Mouse (Mus musculus): Measurements from ENCODE around the gene Ivd. TPM values are rescaled to one million over a fixed set of nuclear protein-coding genes. Genes with fewer than 3 reads are reported as not detected.
A peak's percentile ranks its signal among the peaks of the same experiment; 100 is the strongest.

Gene Ivd
- polyA plus RNA-seq, 1 experiment from 2014 or later = 50.3 TPM

- H3K36me3 ChIP-seq (ENCODE audit: control insufficient read depth, insufficient read depth) = peaks cover 7% of the 10 kb centered on the region; the same call in 1 of the 2 replicates
- 80% methylated on average over 5 of the region's 5 CpGs for WGBS (ENCODE audit: insufficient replicate concordance)
- no peak overlapping the region for H3K27ac ChIP-seq (ENCODE audit: low read length)
- no peak overlapping the region for H3K4me2 ChIP-seq (ENCODE audit: low read depth, low read length)
- no peaks in the 10 kb centered on the region for H3K4me1 ChIP-seq (ENCODE audit: control insufficient read depth, low read depth, low read length)
- no peak overlapping the region for H3K9ac ChIP-seq (ENCODE audit: low read depth, low read length)
- H3K27me3 ChIP-seq (ENCODE audit: control insufficient read depth, insufficient read depth, low read depth, low read length) = no peaks in the 10 kb centered on the region
- H3K4me3 ChIP-seq (ENCODE audit: low read depth, low read length) = no peak overlapping the region
- no peaks in the 10 kb centered on the region for H3K9me3 ChIP-seq (replicated peaks; ENCODE audit: control insufficient read depth, low read length)
- no peak for ATAC-seq (ENCODE audit: low read depth)
Observed at GRCm38 (mm10) chr2:118873018-118873417, 11.3 kb downstream of the Ivd start.

- H3K4me1 ChIP-seq (ENCODE audit: control insufficient read depth, low read depth, low read length) = no peaks in the 10 kb centered on the region
- no peak overlapping the region for H3K9ac ChIP-seq (ENCODE audit: low read depth, low read length)
- H3K4me3 ChIP-seq (ENCODE audit: low read depth, low read length) = no peak overlapping the region
- no peak overlapping the region for H3K4me2 ChIP-seq (ENCODE audit: low read depth, low read length)
- H3K9me3 ChIP-seq (replicated peaks; ENCODE audit: control insufficient read depth, low read length) = no peaks in the 10 kb centered on the region
- H3K27me3 ChIP-seq (ENCODE audit: control insufficient read depth, insufficient read depth, low read depth, low read length) = no peaks in the 10 kb centered on the region
- 76% methylated on average over 6 of the region's 6 CpGs for WGBS (ENCODE audit: insufficient replicate concordance)
- no peak overlapping the region for H3K27ac ChIP-seq (ENCODE audit: low read length)
- no peak for ATAC-seq (ENCODE audit: low read depth)
- peaks cover 7% of the 10 kb centered on the region; the same call in 1 of the 2 replicates for H3K36me3 ChIP-seq (ENCODE audit: control insufficient read depth, insufficient read depth)
Observed at GRCm38 (mm10) chr2:118873890-118874430, 12.2 kb downstream of the Ivd start.

GRCm38 (mm10) chr2:118875316-118875715, 13.6 kb downstream of the Ivd start:
- H3K36me3 ChIP-seq (ENCODE audit: control insufficient read depth, insufficient read depth) = peaks cover 7% of the 10 kb centered on the region; the same call in 1 of the 2 replicates
- no peaks in the 10 kb centered on the region for H3K9me3 ChIP-seq (replicated peaks; ENCODE audit: control insufficient read depth, low read length)
- H3K9ac ChIP-seq (ENCODE audit: low read depth, low read length) = no peak overlapping the region
- H3K4me3 ChIP-seq (ENCODE audit: low read depth, low read length) = no peak overlapping the region
- no peaks in the 10 kb centered on the region for H3K27me3 ChIP-seq (ENCODE audit: control insufficient read depth, insufficient read depth, low read depth, low read length)
- 72% methylated on average over 8 of the region's 8 CpGs for WGBS (ENCODE audit: insufficient replicate concordance)
- ATAC-seq (ENCODE audit: low read depth) = no peak
- H3K27ac ChIP-seq (ENCODE audit: low read length) = no peak overlapping the region
- H3K4me2 ChIP-seq (ENCODE audit: low read depth, low read length) = no peak overlapping the region
- no peaks in the 10 kb centered on the region for H3K4me1 ChIP-seq (ENCODE audit: control insufficient read depth, low read depth, low read length)

GRCm38 (mm10) chr2:118876453-118876852, 14.7 kb downstream of the Ivd start:
- H3K36me3 ChIP-seq (ENCODE audit: control insufficient read depth, insufficient read depth) = peaks cover 7% of the 10 kb centered on the region; the same call in 1 of the 2 replicates
- H3K4me2 ChIP-seq (ENCODE audit: low read depth, low read length) = no peak overlapping the region
- H3K27me3 ChIP-seq (ENCODE audit: control insufficient read depth, insufficient read depth, low read depth, low read length) = no peaks in the 10 kb centered on the region
- WGBS (ENCODE audit: insufficient replicate concordance) = 82% methylated on average over 9 of the region's 9 CpGs
- no peak for ATAC-seq (ENCODE audit: low read depth)
- no peak overlapping the region for H3K9ac ChIP-seq (ENCODE audit: low read depth, low read length)
- no peak overlapping the region for H3K27ac ChIP-seq (ENCODE audit: low read length)
- H3K4me3 ChIP-seq (ENCODE audit: low read depth, low read length) = no peak overlapping the region
- no peaks in the 10 kb centered on the region for H3K9me3 ChIP-seq (replicated peaks; ENCODE audit: control insufficient read depth, low read length)
- no peaks in the 10 kb centered on the region for H3K4me1 ChIP-seq (ENCODE audit: control insufficient read depth, low read depth, low read length)

- no peak overlapping the region for H3K4me2 ChIP-seq (ENCODE audit: low read depth, low read length)
- H3K27ac ChIP-seq (ENCODE audit: low read length) = no peak overlapping the region
- H3K36me3 ChIP-seq (ENCODE audit: control insufficient read depth, insufficient read depth) = peaks cover 7% of the 10 kb centered on the region; the same call in 1 of the 2 replicates
- peaks cover 5% of the 10 kb centered on the region for H3K4me1 ChIP-seq (ENCODE audit: control insufficient read depth, low read depth, low read length)
- no peaks in the 10 kb centered on the region; the same call in 1 of the 2 replicates for H3K27me3 ChIP-seq (ENCODE audit: control insufficient read depth, insufficient read depth, low read depth, low read length)
- 68% methylated on average over 4 of the region's 4 CpGs for WGBS (ENCODE audit: insufficient replicate concordance)
- no peak overlapping the region for H3K4me3 ChIP-seq (ENCODE audit: low read depth, low read length)
- H3K9ac ChIP-seq (ENCODE audit: low read depth, low read length) = no peak overlapping the region
- H3K9me3 ChIP-seq (replicated peaks; ENCODE audit: control insufficient read depth, low read length) = no peaks in the 10 kb centered on the region
- ATAC-seq (ENCODE audit: low read depth) = no peak
Observed at GRCm38 (mm10) chr2:118881019-118881418, 19.3 kb downstream of the Ivd start.

- H3K9me3 ChIP-seq (replicated peaks; ENCODE audit: control insufficient read depth, low read length) = no peaks in the 10 kb centered on the region
- no peak overlapping the region for H3K9ac ChIP-seq (ENCODE audit: low read depth, low read length)
- H3K27me3 ChIP-seq (ENCODE audit: control insufficient read depth, insufficient read depth, low read depth, low read length) = no peaks in the 10 kb centered on the region; the same call in 1 of the 2 replicates
- no peak overlapping the region for H3K27ac ChIP-seq (ENCODE audit: low read length)
- no peak for ATAC-seq (ENCODE audit: low read depth)
- H3K4me2 ChIP-seq (ENCODE audit: low read depth, low read length) = no peak overlapping the region
- H3K4me1 ChIP-seq (ENCODE audit: control insufficient read depth, low read depth, low read length) = peaks cover 8% of the 10 kb centered on the region
- H3K4me3 ChIP-seq (ENCODE audit: low read depth, low read length) = no peak overlapping the region
- H3K36me3 ChIP-seq (ENCODE audit: control insufficient read depth, insufficient read depth) = peaks cover 7% of the 10 kb centered on the region; the same call in 1 of the 2 replicates
- 69% methylated on average over 5 of the region's 5 CpGs for whole genome bisulfite sequencing (ENCODE audit: insufficient replicate concordance)
Observed at GRCm38 (mm10) chr2:118881956-118882355, 20.2 kb downstream of the Ivd start.

- H3K27ac ChIP-seq (ENCODE audit: low read length) = no peak overlapping the region
- no peaks in the 10 kb centered on the region; the same call in 1 of the 2 replicates for H3K36me3 ChIP-seq (ENCODE audit: control insufficient read depth, insufficient read depth)
- WGBS (ENCODE audit: insufficient replicate concordance) = 3% methylated on average over 32 of the region's 32 CpGs
- H3K9me3 ChIP-seq (replicated peaks; ENCODE audit: control insufficient read depth, low read length) = no peaks in the 10 kb centered on the region
- peak; percentile 36 for ATAC-seq (ENCODE audit: low read depth)
- no peaks in the 10 kb centered on the region; the same call in 1 of the 2 replicates for H3K27me3 ChIP-seq (ENCODE audit: control insufficient read depth, insufficient read depth, low read depth, low read length)
- H3K4me3 ChIP-seq (ENCODE audit: low read depth, low read length) = peak overlapping the region; percentile 58
- peaks cover 19% of the 10 kb centered on the region for H3K4me1 ChIP-seq (ENCODE audit: control insufficient read depth, low read depth, low read length)
- peak overlapping the region; percentile 65 for H3K9ac ChIP-seq (ENCODE audit: low read depth, low read length)
- H3K4me2 ChIP-seq (ENCODE audit: low read depth, low read length) = peak overlapping the region; percentile 93
Observed at GRCm38 (mm10) chr2:118882840-118883679, 21.3 kb downstream of the Ivd start.

GRCm38 (mm10) chr2:118887440-118887839, 25.7 kb downstream of the Ivd start:
- H3K36me3 ChIP-seq (ENCODE audit: control insufficient read depth, insufficient read depth) = no peaks in the 10 kb centered on the region
- H3K9ac ChIP-seq (ENCODE audit: low read depth, low read length) = peak overlapping the region; percentile 55
- peak overlapping the region; percentile 89 for H3K27ac ChIP-seq (ENCODE audit: low read length)
- peak overlapping the region; percentile 47 for H3K4me3 ChIP-seq (ENCODE audit: low read depth, low read length)
- peaks cover 3% of the 10 kb centered on the region for H3K27me3 ChIP-seq (ENCODE audit: control insufficient read depth, insufficient read depth, low read depth, low read length)
- ATAC-seq (ENCODE audit: low read depth) = peak; percentile 60
- H3K4me1 ChIP-seq (ENCODE audit: control insufficient read depth, low read depth, low read length) = peaks cover 31% of the 10 kb centered on the region
- H3K4me2 ChIP-seq (ENCODE audit: low read depth, low read length) = peak overlapping the region; percentile 81
- 36% methylated on average over 13 of the region's 13 CpGs for WGBS (ENCODE audit: insufficient replicate concordance)
- H3K9me3 ChIP-seq (replicated peaks; ENCODE audit: control insufficient read depth, low read length) = no peaks in the 10 kb centered on the region
